Mouse (Mus musculus) lung, adult 2 months (tissue): ENCODE measurements around the gene Gm17577. TPM values are rescaled to one million over a fixed set of nuclear protein-coding genes. Genes with fewer than 3 reads are reported as not detected.
"Not testable (repeated sequence)": the region's sequence is repeated elsewhere in the genome, so short reads cannot be mapped to it uniquely, and the experiment has no call there.

ENCODE experiments used
- DNase-seq: peaks from one replicate; pipeline ENCODE4 v3.0.0; 2022
- H3K4me1 ChIP-seq: fragments of 200-500 bp; 2 replicates; pipeline ENCODE4 v1.6.1; 2011; ENCODE audit warnings: low read length; ENCODE audit not compliant: control insufficient read depth, insufficient read depth
- H3K4me3 ChIP-seq: fragments of 200-500 bp; replicated peaks from 2 replicates; pipeline ENCODE3; 2011; ENCODE audit warnings: low read depth, mild to moderate bottlenecking, control low read depth, low read length; ENCODE audit errors: extremely low read depth
- WGBS: fragments of 180-500 bp; shearing (Covaris S2); methylation state at CpG from one replicate; pipeline ENCODE4 v1.1.7; 2018; 5-methylcytosine and 5-hydroxymethylcytosine counted together
- polyA plus RNA-seq: library from polyadenylated mRNA; depleted of rRNA; stranded (reverse); fragments of >200 nt; gene quantifications from 2 replicates; pipeline ENCODE4 v1.2.3, GENCODE M21; 2012; rRNA removed

Gm17577 gene
- polyA plus RNA-seq: not detected in 2 replicates

- DNase-seq, H3K4me3 ChIP-seq, H3K4me1 ChIP-seq: not testable (repeated sequence)
- no CpG with 5 or more reads among the region's 3 CpGs for WGBS
These were observed at the start of gene Gm17577 for GRCm38 (mm10) chrX:123246807-123247206. Gene Gm17577, minus strand, starts transcription at chrX:123246907.

DNA sequence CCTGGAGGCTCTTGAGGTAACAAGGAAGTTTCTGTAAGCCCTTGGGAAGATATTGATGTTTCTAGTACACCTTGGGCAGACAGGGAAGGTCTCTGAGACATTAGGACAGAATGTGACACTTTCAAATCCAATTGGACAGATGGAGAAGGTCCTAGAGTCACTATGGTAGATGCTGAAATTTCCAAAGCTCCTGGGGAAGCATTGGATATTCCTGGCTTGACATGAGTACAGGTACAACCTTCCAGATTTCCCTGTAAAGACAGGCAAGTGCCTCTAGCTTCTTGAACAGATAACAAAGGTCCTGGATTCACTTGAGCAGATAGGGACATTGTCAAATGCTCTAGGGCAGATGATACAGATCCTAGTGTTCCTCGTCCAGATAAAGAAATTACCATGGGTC is 24.3 kb downstream of the Gm17577 start, which contains the start of gene Srsx:
Gene Srsx, minus strand, starts transcription at position 101 of the 400 bp plus-strand sequence.
- DNase-seq, H3K4me3 ChIP-seq: not testable (repeated sequence)
- WGBS: no CpG with 5 or more reads among the region's 1 CpGs

More for the DNA sequence above, 24.3 kb downstream of the Gm17577 start, which contains the start of gene Srsx:
- H3K4me1 ChIP-seq: not testable (repeated sequence)

Other genes starting within 250 kb of the Gm17577 start
- gene Gm17521, start 217.2 kb downstream of the Gm17577 start, polyA plus RNA-seq: not detected in 2 replicates
- gene Cldn34c1, start 143.4 kb downstream of the Gm17577 start, polyA plus RNA-seq: 3.7 and 6.3 TPM in 2 replicates
- not detected in 2 replicates for gene Srsx, start 24.4 kb downstream of the Gm17577 start, polyA plus RNA-seq